Mouse (Mus musculus) adrenal gland, adult (tissue): Measurements from ENCODE around the gene Cnnm1.

Experiments
- DNase-seq, 2 experiments: peaks; one replicate each; pipeline ENCODE4 v3.0.0; 2022 to 2023; ENCODE audit warnings: low spot score in 1 of 2; ENCODE audit not compliant: inconsistent age in 2 of 2

Gene Cnnm1

GRCm38 (mm10) chr19:43510436-43511220 lies 70.4 kb downstream of the Cnnm1 start:
- DNase-seq: no peak

- DNase-seq: peak; percentile 69 to 75
These were observed 71.7 kb downstream of the Cnnm1 start for GRCm38 (mm10) chr19:43511621-43512620.

- DNase-seq: no peak
These were observed 73.6 kb downstream of the Cnnm1 start for GRCm38 (mm10) chr19:43513874-43514273.

DNA sequence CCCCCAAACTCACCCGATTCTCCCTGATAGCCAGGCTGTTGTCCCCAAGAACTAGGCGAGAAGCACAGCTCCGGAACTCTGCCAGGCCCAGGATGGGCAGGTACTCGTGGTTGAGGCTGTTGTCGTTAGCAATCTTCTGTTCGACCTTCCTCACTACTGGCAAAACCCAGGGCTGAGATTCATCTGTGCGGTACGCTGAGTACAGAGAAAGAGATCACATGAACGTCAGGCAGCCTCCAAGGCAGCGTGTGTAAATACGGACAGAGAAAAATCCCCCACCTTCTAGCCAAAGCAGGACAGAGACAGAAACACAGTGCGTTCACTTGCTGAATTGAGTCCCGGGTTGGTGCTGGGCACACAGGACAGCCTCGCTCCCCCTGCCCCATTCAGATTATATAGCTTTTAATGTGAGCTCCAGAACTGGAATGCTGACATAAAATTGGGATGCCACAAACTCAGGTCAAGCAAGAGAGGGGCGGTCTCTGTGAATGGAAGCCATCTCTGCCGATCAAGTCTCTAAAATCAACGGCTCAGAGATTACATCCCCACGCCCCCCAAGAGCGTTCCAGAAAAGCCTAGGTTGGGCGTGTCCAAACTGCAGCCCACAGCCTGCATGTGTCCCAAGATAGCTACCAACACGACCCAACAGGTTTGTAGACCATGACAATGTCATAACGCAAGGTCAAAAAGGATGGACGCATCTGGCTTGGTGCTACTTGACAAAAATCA lies 75.6 kb downstream of the Cnnm1 start:
- no peak for DNase-seq

DNA sequence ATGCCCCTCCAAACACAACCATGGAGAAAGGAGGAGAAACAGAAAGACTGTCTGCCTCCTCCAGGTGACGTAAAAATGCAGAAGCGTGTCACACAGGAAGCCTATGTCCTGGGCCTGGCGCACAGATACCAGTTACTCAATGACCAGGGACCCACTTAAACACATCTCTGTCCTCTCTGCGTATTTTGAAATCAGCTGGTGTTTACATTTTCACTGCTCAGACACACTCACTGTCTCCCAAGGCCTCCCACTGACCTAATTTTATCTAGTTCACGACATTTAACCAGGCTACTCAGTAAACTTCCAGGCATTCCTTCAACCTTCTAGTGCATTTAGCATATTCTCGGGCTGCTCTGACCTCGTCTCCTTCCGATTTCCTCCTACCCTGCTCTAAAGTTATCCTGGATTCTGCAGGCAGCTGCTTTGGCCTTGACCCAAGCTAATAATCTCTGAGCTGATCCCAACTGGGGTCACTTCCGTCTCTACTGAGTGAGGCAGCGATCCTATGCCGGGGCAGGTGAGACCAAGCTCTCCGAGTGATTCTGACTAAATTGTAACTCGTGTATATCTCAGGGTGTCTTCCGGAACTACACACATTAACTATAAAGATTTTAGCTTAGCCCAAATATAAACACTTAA lies 76.3 kb downstream of the Cnnm1 start:
- peak in 1 of 2 experiments; percentile 66 for DNase-seq

DNA sequence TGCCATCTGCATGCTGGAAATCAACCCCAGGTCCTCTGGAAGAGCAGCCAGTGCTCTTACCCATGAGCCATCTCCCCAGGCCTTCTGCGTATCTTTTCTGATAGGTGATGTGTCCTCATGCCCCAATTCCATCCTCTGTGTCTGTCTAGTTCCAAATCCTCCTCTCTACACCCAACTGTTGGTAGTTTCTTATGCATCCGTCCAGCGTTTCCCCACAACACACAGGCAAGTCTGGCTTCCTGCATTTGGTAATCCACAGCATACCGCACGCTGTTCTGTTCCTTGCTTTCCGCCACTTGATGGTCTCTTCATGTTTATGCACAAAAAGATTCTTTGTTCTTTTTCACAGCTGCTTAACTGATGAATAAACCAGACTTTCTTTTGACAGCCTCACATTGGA lies 77.1 kb downstream of the Cnnm1 start:
- DNase-seq: no peak

- no peak for DNase-seq
These were observed 77.6 kb downstream of the Cnnm1 start for GRCm38 (mm10) chr19:43517808-43518207.

GRCm38 (mm10) chr19:43518261-43518660 lies 78.0 kb downstream of the Cnnm1 start:
- DNase-seq: no peak

DNA sequence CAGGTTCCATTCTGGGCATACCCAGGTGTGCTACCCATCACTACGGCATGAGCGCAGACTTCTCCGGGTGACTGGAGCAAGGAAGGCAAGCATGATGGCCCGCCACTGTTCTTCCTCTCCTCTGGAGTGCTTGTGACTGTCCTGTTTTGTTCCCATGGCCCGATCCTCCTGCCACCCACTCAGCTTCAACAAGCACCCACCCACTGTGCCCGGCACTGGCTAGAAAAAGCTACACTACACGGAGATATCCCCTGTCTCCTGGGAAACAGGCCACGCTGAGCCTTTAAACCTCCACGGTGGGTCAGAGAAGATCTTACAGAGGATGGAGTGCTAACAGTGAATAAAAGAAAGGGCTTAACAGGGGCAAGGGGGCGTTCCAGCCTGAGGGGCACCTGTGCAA lies 79.0 kb downstream of the Cnnm1 start:
- no peak for DNase-seq

GRCm38 (mm10) chr19:43520402-43520801 lies 80.2 kb downstream of the Cnnm1 start:
- DNase-seq: peak in 1 of 2 experiments; percentile 41

DNA sequence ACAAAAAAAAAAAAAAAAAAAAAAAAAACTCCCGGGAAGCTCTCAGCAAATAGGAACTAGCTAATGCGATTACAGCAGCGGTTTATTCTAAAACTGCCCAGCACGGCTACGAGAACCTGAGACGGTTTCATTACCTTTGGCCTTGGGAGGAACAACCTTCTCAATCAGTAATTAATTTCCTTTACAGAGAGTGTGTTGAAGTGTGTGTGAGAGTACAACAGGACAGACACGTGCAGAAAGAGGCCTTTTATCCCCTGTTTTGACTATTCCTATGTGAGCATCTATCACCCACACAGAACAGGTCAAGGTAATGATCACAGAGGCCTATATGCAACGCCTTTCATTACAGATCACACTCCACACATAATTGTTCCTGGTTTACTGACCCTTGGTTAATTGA lies 81.1 kb downstream of the Cnnm1 start:
- DNase-seq: peak in 1 of 2 experiments; percentile 47

DNA sequence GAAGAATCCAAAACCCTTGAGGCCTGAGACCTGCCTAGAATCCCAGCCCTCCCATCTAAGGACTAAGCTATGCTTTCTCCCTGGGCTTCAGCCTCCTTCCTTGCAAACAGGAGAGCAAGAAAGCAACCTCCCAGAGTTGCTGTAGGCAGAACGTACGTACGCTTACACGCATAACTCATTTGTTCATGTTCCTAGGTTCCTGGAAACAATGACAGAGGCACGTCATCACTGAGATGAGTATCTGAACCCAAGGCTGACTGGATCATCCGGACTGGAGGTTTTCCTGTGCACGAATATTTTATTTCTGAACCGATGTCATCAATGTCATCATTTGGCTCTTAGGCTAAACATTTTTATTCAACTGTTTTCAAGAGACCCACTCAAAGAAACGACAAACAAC lies 81.8 kb downstream of the Cnnm1 start:
- DNase-seq: peak in 1 of 2 experiments; percentile 88

DNA sequence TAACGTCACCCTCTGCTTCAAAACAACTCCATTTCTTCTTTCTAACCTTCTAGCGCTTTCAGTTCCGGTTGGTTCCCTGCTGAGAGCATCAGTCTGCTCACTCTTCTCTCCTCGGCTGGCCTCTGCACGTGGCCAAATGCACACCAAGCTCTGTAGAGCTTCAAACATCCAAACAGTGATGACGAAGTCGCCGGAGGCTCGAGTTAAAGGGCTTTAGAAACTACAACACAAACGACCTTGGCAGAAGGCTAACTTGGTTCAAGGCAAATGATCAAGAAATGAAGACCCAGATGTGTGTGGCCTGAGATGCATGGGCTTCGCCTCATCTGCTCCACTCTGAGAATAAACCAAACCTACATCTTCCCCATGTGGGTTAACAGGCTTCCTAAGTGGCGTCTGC lies 83.3 kb downstream of the Cnnm1 start:
- DNase-seq: peak; percentile 54 to 83

- peak; percentile 96 to 97 for DNase-seq
These were observed 84.2 kb downstream of the Cnnm1 start, which contains the start of gene Got1 for GRCm38 (mm10) chr19:43524187-43525103. Gene Got1, minus strand, starts transcription at chr19:43524605.

- peak in 1 of 2 experiments; percentile 93 for DNase-seq
These were observed 84.9 kb downstream of the Cnnm1 start for GRCm38 (mm10) chr19:43525104-43525482.

DNA sequence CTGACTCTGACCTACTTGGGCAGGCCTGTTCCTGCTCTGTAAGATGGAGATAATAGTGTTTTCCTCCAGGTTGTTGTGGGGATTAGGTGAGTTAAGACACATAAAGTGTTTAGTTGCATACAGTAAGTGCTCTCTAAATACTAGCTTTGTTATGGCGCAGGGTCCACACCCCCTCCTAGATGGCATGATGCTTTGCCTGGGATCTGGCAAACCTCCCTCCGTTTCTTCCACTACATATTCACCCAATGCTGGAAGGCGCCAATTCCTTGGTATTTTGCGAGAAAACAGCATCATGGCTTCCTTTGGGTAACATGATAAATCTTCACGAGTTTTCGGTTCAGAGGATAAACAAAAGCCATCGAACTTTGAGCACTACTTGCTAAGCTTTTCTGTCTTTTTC lies 85.3 kb downstream of the Cnnm1 start:
- no peak for DNase-seq

- peak in 1 of 2 experiments; percentile 51 for DNase-seq
These were observed 85.8 kb downstream of the Cnnm1 start for GRCm38 (mm10) chr19:43526025-43526424.

DNA sequence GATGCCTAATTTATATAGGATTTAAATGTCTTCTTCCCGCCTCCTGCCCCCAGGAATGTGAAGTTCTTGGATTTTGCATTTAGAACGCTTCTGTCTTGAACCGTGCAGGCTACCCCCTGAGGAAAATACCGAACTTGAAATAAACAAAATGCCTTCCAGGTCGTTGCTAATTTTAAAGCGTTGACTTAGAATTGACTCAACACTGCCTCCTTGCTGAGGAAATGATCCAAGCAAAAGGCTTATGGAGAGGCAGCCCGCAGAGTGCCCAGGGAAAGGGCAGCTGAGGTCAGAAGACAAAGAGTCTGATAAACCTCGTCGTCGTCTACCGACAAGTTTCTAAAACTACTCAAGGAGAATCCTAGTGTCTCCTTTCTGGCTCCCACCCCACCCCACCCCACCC lies 86.9 kb downstream of the Cnnm1 start:
- peak in 1 of 2 experiments; percentile 60 for DNase-seq

DNA sequence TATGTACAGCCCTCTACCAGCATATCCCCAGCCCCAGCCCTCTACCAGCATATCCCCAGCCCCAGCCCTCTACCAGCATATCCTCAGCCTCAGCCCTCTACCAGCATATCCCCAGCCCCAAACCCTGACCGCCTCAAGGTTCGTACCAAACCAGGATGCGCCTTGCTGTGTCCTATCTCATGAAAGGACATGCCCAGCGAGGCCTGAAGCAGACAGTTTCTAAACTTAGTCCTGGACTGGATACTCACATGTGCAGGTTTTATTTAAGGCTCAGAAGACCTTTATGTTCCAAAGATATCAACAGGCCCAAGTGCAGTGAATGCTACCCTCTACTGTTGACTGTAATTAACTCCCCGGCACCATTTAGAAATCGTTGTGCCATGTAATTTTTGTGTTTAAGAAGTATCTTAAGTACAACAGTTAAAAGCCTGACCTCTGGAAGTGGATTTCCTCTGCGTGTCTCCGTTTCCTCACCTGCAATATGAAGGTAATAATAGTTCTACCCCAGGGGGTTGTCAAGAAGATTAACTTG lies 87.9 kb downstream of the Cnnm1 start:
- DNase-seq: peak in 1 of 2 experiments; percentile 23
